Mouse (Mus musculus): ENCODE data around the gene Shank2. TPM values are rescaled to one million over a fixed set of nuclear protein-coding genes. Genes with fewer than 3 reads are reported as not detected.
A peak's percentile ranks its signal among the peaks of the same experiment; 100 is the strongest.

Gene Shank2
- polyA plus RNA-seq (2015; fragmentation: Nextera tagmentation; extraction: Ambion mirVana) = 0.89 and 0.96 TPM in 2 replicates

GRCm38 (mm10) chr7:144001628-144002027 lies at the start of gene Shank2:
Gene Shank2, plus strand, starts transcription at chr7:144001928.
- no peak for DNase-seq (ENCODE audit: low spot score)

DNA sequence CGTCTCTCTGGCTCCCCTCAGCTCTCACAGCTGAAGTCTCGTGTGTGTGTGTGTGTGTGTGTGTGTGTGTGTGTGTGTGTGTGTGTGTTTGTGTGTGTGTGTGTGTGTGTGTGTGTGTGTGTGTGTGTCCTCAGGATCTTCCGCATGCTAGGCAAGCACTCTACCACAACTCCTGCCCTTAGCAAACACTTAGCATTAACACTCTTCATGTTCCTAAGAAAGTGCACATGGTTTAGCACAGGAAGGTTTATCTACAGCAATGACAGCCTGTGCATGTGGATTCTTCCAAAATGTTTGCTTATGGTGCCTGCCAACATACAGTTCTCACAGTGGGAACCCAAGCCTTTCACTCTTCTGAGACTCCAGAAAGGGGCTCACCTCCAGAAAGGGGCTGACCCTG lies 49.6 kb upstream of the Shank2 start:
- DNase-seq (ENCODE audit: low spot score) = no peak

- no peak for DNase-seq (ENCODE audit: low spot score)
Observed at GRCm38 (mm10) chr7:143956575-143957295, 45.0 kb upstream of the Shank2 start.

- no peak for DNase-seq (ENCODE audit: low spot score)
Observed at GRCm38 (mm10) chr7:143958030-143958565, 43.6 kb upstream of the Shank2 start.

GRCm38 (mm10) chr7:143963813-143964212 lies 37.9 kb upstream of the Shank2 start:
- DNase-seq (ENCODE audit: low spot score) = no peak

DNA sequence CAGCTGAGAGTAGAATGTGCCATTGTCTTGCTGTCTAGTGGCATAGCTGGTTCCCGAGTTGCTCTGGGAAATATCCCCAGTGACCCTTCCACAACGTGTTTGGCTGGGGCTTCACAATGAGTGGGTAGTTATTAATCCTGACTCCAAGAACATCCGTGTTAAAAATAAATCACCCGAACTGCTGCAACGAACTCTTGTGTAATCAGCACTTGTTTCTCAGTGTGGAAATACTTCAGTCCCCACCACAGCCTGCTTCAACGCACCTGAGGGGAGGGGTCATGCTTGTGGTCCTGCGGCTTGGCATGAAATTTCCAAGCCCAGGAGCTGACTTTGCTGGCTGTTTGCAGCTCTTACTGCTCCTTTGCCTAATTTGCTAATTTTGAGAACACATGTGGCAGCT lies 35.1 kb upstream of the Shank2 start:
- DNase-seq (ENCODE audit: low spot score) = no peak

DNA sequence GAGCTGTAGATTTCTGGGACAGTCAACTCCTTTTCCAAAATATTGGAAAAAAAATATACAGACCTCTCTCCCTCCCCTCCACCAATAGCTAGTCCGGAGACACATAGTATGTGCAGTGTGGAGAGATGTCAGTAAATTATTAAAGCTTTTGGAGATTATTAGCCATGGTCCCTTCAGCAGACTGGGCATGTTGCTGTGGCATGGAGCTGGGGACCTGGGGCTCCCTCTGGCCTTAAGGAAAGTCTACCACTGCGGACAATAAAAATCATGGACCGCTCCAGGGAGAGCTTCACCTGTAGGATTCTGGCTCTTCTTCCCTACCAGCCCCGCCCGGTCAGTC lies 24.3 kb upstream of the Shank2 start:
- no peak for DNase-seq (ENCODE audit: low spot score)

DNA sequence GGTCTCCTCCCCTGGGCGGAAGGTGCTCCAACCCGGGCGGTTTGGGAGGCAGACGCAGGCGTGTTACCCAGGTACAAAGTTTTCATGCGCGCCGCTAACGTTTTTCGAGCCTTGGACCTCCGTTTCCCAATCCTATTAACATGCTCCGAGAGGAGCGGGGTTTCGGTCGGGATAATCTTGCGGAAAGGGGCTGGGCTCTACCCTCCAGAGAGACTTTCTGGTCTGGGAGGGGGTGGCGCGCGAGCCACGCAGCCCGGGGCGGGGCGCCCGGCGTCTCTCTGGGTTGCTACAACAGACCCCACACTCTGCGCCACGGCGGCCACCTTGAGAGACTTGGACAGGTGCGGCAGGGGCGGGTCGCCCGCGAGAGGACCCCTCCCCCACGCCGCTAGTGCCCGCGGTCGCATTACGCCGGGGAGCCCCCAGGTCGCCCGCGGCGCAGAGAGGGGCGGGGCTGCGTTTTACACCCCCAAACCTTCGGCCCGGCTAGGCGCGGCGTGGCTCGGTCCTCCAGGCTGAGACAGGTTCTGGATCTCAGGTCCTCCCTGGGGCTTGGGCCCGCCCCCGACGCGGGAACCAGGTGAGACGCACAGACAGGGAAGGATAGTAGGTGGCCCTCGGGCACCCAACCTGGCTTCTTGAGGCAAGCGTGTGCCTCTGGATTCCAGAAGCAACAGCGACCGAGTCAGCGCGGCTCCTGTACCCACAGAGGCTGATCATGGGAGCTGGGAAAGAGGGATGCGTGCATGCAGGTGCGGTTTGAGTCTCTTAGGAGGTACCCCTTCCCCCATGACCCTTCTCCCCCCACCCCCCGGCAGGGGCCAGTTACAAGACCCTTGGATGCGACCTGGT lies 23.7 kb upstream of the Shank2 start:
- no peak for DNase-seq (ENCODE audit: low spot score)

GRCm38 (mm10) chr7:143978741-143979371 lies 22.9 kb upstream of the Shank2 start:
- peak; percentile 68 for DNase-seq (ENCODE audit: low spot score)

DNA sequence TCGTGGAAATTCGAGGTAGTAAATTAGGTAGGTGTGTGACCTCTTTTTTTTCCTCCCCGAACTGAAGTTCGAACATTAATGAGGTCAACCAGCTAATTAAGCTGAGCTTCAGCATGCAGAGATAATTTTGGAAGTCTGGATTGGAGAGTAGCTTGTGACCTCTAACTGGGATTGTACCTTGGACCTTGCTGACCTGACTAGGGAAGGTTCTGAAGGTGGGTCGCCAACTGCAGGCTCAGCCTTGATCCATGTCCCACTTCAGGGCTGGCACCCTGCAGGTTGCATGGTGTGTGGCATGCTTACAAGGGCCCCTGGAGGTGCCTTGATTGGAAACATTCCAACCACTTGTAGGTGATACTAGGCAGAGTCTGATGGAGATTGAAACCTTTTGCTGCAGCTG lies 21.7 kb upstream of the Shank2 start:
- DNase-seq (ENCODE audit: low spot score) = no peak

GRCm38 (mm10) chr7:143986281-143986680 lies 15.4 kb upstream of the Shank2 start:
- DNase-seq (ENCODE audit: low spot score) = no peak

- no peak for DNase-seq (ENCODE audit: low spot score)
Observed at GRCm38 (mm10) chr7:143991160-143991559, 10.6 kb upstream of the Shank2 start.

- DNase-seq (ENCODE audit: low spot score) = no peak
Observed at GRCm38 (mm10) chr7:143999073-143999472, 2.7 kb upstream of the Shank2 start.

- DNase-seq (ENCODE audit: low spot score) = no peak
Observed at GRCm38 (mm10) chr7:144003471-144003870, 1.7 kb downstream of the Shank2 start.

DNA sequence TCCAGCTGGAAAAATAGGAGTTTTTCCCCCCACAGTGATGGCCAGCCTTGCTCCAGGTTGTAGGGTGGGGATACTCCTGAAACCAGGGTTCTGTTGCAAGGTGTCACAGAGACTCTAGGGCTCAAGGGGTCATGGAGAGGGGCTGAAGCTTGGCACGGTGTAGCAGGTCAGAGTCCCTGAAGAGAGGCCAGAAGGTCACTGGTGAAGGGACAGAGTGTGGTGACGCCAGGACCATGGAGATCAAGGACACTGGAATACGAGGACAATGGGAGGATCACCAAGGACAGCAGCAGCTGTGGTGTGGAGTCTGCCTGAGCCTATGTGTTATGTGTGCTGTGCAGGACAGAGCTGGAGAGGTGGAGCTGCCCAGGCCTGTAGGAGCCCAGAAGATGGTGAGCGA lies 6.4 kb downstream of the Shank2 start:
- no peak for DNase-seq (ENCODE audit: low spot score)

DNA sequence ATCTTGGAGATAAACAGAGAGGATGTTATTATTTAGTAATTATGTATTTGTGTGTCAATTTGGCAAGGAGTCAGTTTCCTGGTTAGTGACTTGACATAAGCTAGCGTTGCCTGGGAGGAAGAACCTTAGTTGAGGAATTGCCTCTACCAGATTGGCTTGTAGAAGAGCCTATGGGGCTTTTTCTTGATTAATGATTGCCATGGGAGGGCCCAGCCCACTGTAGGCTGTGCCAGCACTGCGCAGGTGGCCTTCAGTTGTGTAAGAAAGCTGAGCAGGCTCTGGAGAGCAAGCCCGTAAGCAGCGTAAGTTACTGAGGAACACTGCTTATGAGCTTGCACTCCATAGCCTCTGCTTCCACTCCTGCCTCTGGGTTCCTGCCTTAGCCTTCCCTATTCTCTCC lies 7.3 kb downstream of the Shank2 start:
- DNase-seq (ENCODE audit: low spot score) = no peak

DNA sequence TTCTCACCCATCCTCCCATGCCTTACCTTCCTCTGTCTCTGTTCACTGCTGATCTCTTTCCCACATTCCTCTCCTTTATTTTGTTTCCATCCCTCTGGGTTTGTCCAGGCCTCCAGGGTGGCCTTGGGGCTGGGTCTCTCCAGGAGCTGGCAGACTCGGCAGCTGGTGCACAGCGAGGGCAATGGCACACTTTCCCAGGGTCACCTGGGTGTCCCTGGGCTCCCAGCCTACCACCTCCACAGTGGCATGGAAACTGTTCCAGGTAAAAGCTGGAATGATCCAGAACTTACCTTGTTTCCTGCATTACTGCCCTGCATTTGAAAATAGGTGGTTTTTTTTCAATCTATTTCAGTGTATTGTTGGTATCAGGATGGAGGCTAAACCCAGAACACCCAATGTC lies 12.8 kb downstream of the Shank2 start:
- DNase-seq (ENCODE audit: low spot score) = no peak

DNA sequence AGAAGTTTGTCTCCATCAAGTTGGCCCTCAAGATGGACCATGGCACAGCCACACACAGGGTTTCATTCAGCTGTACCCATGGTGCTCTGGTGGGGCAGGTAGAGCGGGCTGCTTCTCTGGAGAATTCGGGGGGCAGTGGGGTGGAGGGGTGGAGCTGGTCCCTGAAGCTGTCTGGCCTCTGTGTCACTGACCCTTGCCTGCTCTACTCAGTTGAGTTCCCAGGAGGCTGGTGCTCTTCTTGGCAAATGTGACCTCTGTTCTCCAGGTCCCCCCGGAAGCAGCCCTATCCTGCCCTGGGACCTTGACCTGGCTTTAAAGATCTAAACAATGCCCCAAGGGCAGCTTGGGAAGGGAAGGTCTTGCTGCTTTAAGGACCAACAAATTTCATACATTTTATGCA lies 20.1 kb downstream of the Shank2 start:
- no peak for DNase-seq (ENCODE audit: low spot score)

DNA sequence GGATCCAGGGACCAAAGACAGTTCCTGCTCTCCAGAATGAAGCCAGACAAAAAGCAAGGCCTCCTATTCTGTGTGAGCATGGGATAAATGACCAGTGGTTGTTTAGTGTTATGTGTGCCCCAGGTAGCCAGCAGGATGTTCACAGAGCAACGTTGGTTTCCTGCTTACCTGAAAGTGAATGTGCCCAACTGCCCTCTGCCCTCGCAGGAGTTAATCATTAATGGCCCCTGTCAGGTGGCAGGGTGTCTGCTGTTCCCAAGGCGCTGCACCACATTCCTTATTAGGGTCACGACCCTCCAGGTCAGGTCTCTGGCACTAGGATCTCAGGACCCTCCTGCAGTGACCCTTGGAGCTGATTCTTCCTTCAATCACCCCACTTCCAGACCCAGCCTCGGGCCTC lies 21.0 kb downstream of the Shank2 start:
- DNase-seq (ENCODE audit: low spot score) = no peak

DNA sequence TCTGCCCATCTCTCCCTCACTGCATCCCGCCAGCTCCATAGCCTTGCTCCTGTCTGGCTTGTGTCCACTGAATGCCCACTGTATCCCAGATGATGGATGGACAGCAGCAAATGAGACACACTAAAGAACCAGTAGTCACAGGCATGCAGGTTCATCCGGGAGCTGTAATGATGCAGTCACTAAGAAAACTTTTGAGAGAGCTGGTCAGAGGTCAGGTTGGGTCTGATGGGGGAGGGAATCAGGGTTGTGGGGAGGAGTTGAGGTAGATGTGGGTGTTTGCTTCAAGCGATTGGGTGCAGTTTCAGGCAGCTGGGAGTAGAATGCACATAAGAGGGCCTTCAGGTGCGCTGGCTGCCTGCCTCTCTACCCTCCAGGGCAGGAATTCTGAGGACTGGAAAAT lies 21.8 kb downstream of the Shank2 start:
- no peak for DNase-seq (ENCODE audit: low spot score)

- DNase-seq (ENCODE audit: low spot score) = no peak
Observed at GRCm38 (mm10) chr7:144026024-144026752, 24.5 kb downstream of the Shank2 start.

Data from thymus, postnatal 0 days (tissue).